Mouse (Mus musculus) brain, embryonic 14.5 days (tissue): ENCODE data around the gene Ift81.

Experiments
- CTCF ChIP-seq: fragments of 200-500 bp; IDR thresholded peaks from 2 replicates; pipeline ENCODE4 v1.5.1; 2012; ENCODE audit warnings: inconsistent platforms, mild to moderate bottlenecking, moderate library complexity, borderline replicate concordance; ENCODE audit not compliant: insufficient read depth, insufficient read length; ENCODE audit errors: extremely low read depth
- POLR2A ChIP-seq: fragments of 200-500 bp; IDR thresholded peaks from 2 replicates; pipeline ENCODE4 v1.6.1; 2012; ENCODE audit warnings: mild to moderate bottlenecking, inconsistent platforms, borderline replicate concordance; ENCODE audit not compliant: poor library complexity, insufficient read depth, insufficient read length, severe bottlenecking; ENCODE audit errors: extremely low read depth

DNA sequence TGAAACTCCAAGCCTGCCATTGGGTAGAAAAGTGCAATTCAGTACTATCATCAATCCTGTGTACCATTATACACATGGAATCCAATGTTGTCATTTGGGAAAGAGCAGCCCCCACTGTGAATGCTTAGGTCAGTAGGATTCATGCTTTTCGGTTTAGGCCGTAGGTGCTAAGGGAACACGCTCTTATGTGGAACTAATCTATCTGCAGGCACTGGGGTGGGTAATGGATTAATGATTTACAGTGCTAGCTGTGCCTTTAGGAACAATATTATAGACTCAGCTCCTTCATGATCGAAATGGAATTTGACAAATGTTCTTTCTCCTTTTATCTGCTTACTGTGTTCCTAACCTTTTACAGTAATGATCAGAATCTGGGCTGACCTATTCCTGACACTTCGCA is 30.2 kb downstream of the Ift81 start:
- TF ChIP-seq POLR2A (no peak), CTCF (no peak)
